Mouse (Mus musculus): ENCODE measurements around the gene Chsy1. TPM values are rescaled to one million over a fixed set of nuclear protein-coding genes. Genes with fewer than 3 reads are reported as not detected.

Chsy1 gene
- polyA plus RNA-seq, 1 experiment from 2014 or later, result 18.2 TPM

DNA sequence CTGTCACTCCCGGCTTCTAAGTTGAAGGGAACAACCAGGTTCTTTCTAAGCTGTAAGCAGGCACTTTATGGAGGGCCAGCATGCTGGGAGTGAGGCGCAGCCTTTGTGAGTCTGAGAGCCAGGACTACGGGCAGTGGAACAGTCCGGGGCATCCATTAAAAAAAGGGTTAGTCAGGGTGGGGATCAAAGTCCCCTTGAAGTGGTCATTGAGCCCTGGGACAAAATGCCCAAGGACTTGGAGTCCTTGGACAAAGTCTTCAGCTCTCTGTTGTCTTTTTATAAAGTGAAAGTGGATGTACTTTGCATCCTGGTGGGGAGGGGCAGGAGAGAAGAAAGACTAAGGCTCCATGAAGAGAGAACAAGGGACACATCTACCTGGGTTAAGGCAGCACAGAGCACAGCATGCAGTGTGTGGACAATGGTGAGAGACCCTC lies 110.5 kb downstream of the Chsy1 start:
- Histone ChIP-seq H3K4me1 (peaks cover 27% of the 10 kb centered on the region), H3K9ac (no peak overlapping the region), H3K27me3 (no peaks in the 10 kb centered on the region), H3K36me3 (no peaks in the 10 kb centered on the region), H3K9me3 (no peaks in the 10 kb centered on the region), H3K4me2 (no peak overlapping the region), H3K27ac (0 out of 2 replicates have a peak overlapping the region, but pooled peaks have one; percentile 93), H3K4me3 (no peak overlapping the region)
- WGBS, result 74% methylated on average over 4 of the region's 4 CpGs
- ATAC-seq (ENCODE audit: borderline replicate concordance, extremely low read depth, low FRiP score, low TSS enrichment), result no peak

DNA sequence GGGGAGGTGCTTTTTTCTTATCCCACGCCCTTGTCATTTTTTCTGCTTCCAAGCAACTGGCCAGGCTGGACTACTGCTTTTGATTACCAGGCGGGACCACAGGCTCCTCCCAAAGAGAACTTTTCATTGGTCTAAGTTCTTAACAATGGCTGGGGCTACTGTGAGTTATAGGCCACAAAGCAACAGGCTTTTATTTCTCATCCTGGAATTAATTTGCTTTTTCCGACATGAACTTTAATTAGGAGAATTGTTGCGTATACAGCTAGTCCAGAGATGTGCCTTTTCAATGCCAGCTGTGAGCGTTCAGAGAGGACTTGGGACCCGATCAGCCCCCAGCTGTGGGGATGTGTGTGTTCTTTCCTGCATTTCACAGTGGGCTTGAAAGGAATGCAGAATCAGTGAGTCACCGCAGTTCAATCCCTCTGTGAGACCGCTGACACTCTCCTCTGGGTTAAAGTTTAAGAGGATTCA lies 113.3 kb downstream of the Chsy1 start:
- H3K27ac ChIP-seq, result peak overlapping the region; percentile 79
- no peak overlapping the region for H3K4me3 ChIP-seq

More for the DNA sequence above, 113.3 kb downstream of the Chsy1 start:
- WGBS, result 28% methylated on average over 8 of the region's 8 CpGs
- H3K9ac ChIP-seq, result no peak overlapping the region
- no peaks in the 10 kb centered on the region for H3K9me3 ChIP-seq
- peaks cover 21% of the 10 kb centered on the region for H3K4me1 ChIP-seq
- no peaks in the 10 kb centered on the region for H3K36me3 ChIP-seq
- no peaks in the 10 kb centered on the region for H3K27me3 ChIP-seq
- ATAC-seq (ENCODE audit: borderline replicate concordance, extremely low read depth, low FRiP score, low TSS enrichment), result no peak
- H3K4me2 ChIP-seq, result no peak overlapping the region

Other genes with a start within 250 kb of the Chsy1 start
- gene Pcsk6, start 247.8 kb upstream of the Chsy1 start, polyA plus RNA-seq (2015; fragmentation: Nextera tagmentation; extraction: Ambion mirVana), result 7.6 and 9.2 TPM in 2 replicates
- gene Gm45213, start 65.9 kb upstream of the Chsy1 start, polyA plus RNA-seq (2015; fragmentation: Nextera tagmentation; extraction: Ambion mirVana), result not detected in 2 replicates
- 177 and 181 TPM in 2 replicates for gene Snrpa1, start 50.5 kb upstream of the Chsy1 start, polyA plus RNA-seq (2015; fragmentation: Nextera tagmentation; extraction: Ambion mirVana)
- 101 and 105 TPM in 2 replicates for gene Selenos, start 29.9 kb upstream of the Chsy1 start, polyA plus RNA-seq (2015; fragmentation: Nextera tagmentation; extraction: Ambion mirVana)

All from lung, embryonic 15.5 days (tissue).